Mouse (Mus musculus): ENCODE data around the gene Fam161a.
"Not testable (repeated sequence)": the region's sequence is repeated elsewhere in the genome, so short reads cannot be mapped to it uniquely, and the experiment has no call there.

The Fam161a gene

GRCm38 (mm10) chr11:23063857-23064256, 56.5 kb downstream of the Fam161a start:
- DNase-seq = no peak

GRCm38 (mm10) chr11:23064276-23064675, 56.9 kb downstream of the Fam161a start:
- DNase-seq = not testable (repeated sequence)

GRCm38 (mm10) chr11:23065167-23065668, 57.9 kb downstream of the Fam161a start:
- DNase-seq = no peak

- DNase-seq = peak; percentile 85 to 95
Observed at GRCm38 (mm10) chr11:23067395-23068136, 60.2 kb downstream of the Fam161a start.

GRCm38 (mm10) chr11:23068201-23068600, 60.9 kb downstream of the Fam161a start:
- no peak for DNase-seq

GRCm38 (mm10) chr11:23068986-23069385, 61.7 kb downstream of the Fam161a start:
- not testable (repeated sequence) for DNase-seq

GRCm38 (mm10) chr11:23074841-23075240, 67.5 kb downstream of the Fam161a start:
- DNase-seq = no peak

- DNase-seq = no peak
Observed at GRCm38 (mm10) chr11:23078541-23078940, 71.2 kb downstream of the Fam161a start.

Measured in kidney, postnatal 25 days (tissue).